Mouse (Mus musculus) CH12.LX (cell line): Measurements from ENCODE around the gene Cox8c. TPM values are rescaled to one million over a fixed set of nuclear protein-coding genes. Genes with fewer than 3 reads are reported as not detected.

Experiments used
- DNase-seq: peaks from one replicate; pipeline ENCODE4 v3.0.0-alpha.2; 2013; ENCODE audit errors: extremely low read depth
- H3K27ac ChIP-seq: 2 replicates; pipeline ENCODE4 v1.5.1; 2012; ENCODE audit warnings: low read depth, mild to moderate bottlenecking, control low read depth, moderate library complexity; ENCODE audit not compliant: insufficient read depth
- H3K27me3 ChIP-seq: replicated peaks from 2 replicates; pipeline ENCODE3; 2012; ENCODE audit warnings: inconsistent platforms
- H3K36me3 ChIP-seq, 2 experiments: replicated peaks in 1 of 2; 2 replicates each; pipeline versions ENCODE3 to v1.6.1; 2012; ENCODE audit warnings: inconsistent platforms in 1 of 2, low read length in 1 of 2, mild to moderate bottlenecking in 1 of 2, mixed read lengths in 1 of 2, moderate library complexity in 1 of 2; ENCODE audit not compliant: control insufficient read depth in 1 of 2, insufficient read depth in 1 of 2
- H3K4me1 ChIP-seq, 2 experiments: 2 replicates each; pipeline ENCODE4 v1.6.1; 2012; ENCODE audit warnings: inconsistent platforms in 1 of 2, moderate library complexity in 1 of 2; ENCODE audit not compliant: insufficient read depth in 2 of 2, control insufficient read depth in 1 of 2
- H3K4me2 ChIP-seq: 2 replicates; pipeline ENCODE4 v1.6.1; 2012; ENCODE audit warnings: low read depth, mild to moderate bottlenecking, control low read depth; ENCODE audit not compliant: poor library complexity, insufficient read depth, severe bottlenecking
- H3K4me3 ChIP-seq, 3 experiments: fragments of 150-350 bp in 1 of 3; sonication (generic) in 1 of 3; replicated peaks in 1 of 3; 2 replicates each; pipeline versions ENCODE3 to v1.5.1; 2011 to 2012; ENCODE audit warnings: low read depth in 2 of 3, low read length in 2 of 3, mild to moderate bottlenecking in 2 of 3, moderate library complexity in 2 of 3, control low read depth in 1 of 3, improper control_type of control experiment in 1 of 3, inconsistent platforms in 1 of 3, mixed read lengths in 1 of 3; ENCODE audit not compliant: poor library complexity in 1 of 3
- H3K79me2 ChIP-seq: replicated peaks from 2 replicates; pipeline ENCODE4 v1.6.1; 2012; ENCODE audit warnings: mild to moderate bottlenecking, moderate library complexity; ENCODE audit not compliant: control insufficient read depth, poor library complexity, insufficient read depth, severe bottlenecking; ENCODE audit errors: extremely low read depth
- H3K9ac ChIP-seq: 2 replicates; pipeline ENCODE4 v1.6.1; 2012; ENCODE audit warnings: low read depth, mild to moderate bottlenecking, control low read depth, moderate library complexity; ENCODE audit not compliant: insufficient read depth
- H3K9me3 ChIP-seq: replicated peaks from 2 replicates; pipeline ENCODE3; 2012; ENCODE audit warnings: low read length, inconsistent platforms, mixed read lengths
- BHLHE40 ChIP-seq: IDR thresholded peaks from 2 replicates; pipeline ENCODE4 v1.6.1; 2011; ENCODE audit warnings: mild to moderate bottlenecking, low read depth, low read length, improper control_type of control experiment
- CHD2 ChIP-seq: IDR thresholded peaks from 2 replicates; pipeline ENCODE4 v1.6.1; 2011; ENCODE audit warnings: low read length, improper control_type of control experiment
- CTCF ChIP-seq, 2 experiments: IDR thresholded peaks in 1 of 2; conservative IDR thresholded peaks in 1 of 2; 2 replicates each; pipeline ENCODE4 v1.5.1; 2011 to 2012; ENCODE audit warnings: low read depth in 2 of 2, low read length in 2 of 2, improper control_type of control experiment in 1 of 2, inconsistent platforms in 1 of 2, mild to moderate bottlenecking in 1 of 2, moderate library complexity in 1 of 2
- E2F4 ChIP-seq: IDR thresholded peaks from 2 replicates; pipeline ENCODE4 v1.6.1; 2011; ENCODE audit warnings: low read depth, low read length, improper control_type of control experiment; ENCODE audit not compliant: insufficient replicate concordance
- ELF1 ChIP-seq: IDR thresholded peaks from 2 replicates; pipeline ENCODE4 v1.6.1; 2014; ENCODE audit warnings: low read depth, mild to moderate bottlenecking, inconsistent platforms, low read length, improper control_type of control experiment
- EP300 ChIP-seq: IDR thresholded peaks from 2 replicates; pipeline ENCODE4 v1.6.1; 2011; ENCODE audit warnings: low read length, improper control_type of control experiment
- ETS1 ChIP-seq: conservative IDR thresholded peaks from 2 replicates; pipeline ENCODE4 v1.6.1; 2012; ENCODE audit warnings: low read depth, mild to moderate bottlenecking, inconsistent platforms, low read length, improper control_type of control experiment, moderate library complexity
- IRF4 ChIP-seq: IDR thresholded peaks from 2 replicates; pipeline ENCODE4 v1.6.1; 2014; ENCODE audit warnings: low read depth, mild to moderate bottlenecking, inconsistent platforms, low read length, improper control_type of control experiment
- JUN ChIP-seq: IDR thresholded peaks from 2 replicates; pipeline ENCODE4 v1.6.1; 2011; ENCODE audit warnings: low read depth, mild to moderate bottlenecking, low read length, improper control_type of control experiment, moderate library complexity; ENCODE audit not compliant: insufficient read depth
- MAX ChIP-seq: IDR thresholded peaks from 2 replicates; pipeline ENCODE4 v1.6.1; 2011; ENCODE audit warnings: low read length, improper control_type of control experiment
- MAZ ChIP-seq: IDR thresholded peaks from 2 replicates; pipeline ENCODE4 v1.6.1; 2012; ENCODE audit warnings: low read depth, mild to moderate bottlenecking, inconsistent platforms, low read length, improper control_type of control experiment, moderate library complexity
- MEF2A ChIP-seq: IDR thresholded peaks from 2 replicates; pipeline ENCODE4 v1.6.1; 2014; ENCODE audit warnings: low read depth, mild to moderate bottlenecking, inconsistent platforms, low read length, improper control_type of control experiment, borderline replicate concordance
- NELFE ChIP-seq: IDR thresholded peaks from 2 replicates; pipeline ENCODE4 v1.6.1; 2011; ENCODE audit warnings: low read depth, low read length, improper control_type of control experiment
- NRF1 ChIP-seq: IDR thresholded peaks from 2 replicates; pipeline ENCODE4 v1.6.1; 2014; ENCODE audit warnings: low read depth, mild to moderate bottlenecking, inconsistent platforms, low read length, improper control_type of control experiment, moderate library complexity
- PAX5 ChIP-seq: IDR thresholded peaks from 2 replicates; pipeline ENCODE4 v1.6.1; 2012; ENCODE audit warnings: low read length, inconsistent platforms, mixed read lengths
- POLR2A ChIP-seq: IDR thresholded peaks from 2 replicates; pipeline ENCODE4 v1.6.1; 2011; ENCODE audit warnings: low read depth, mild to moderate bottlenecking, improper control_type of control experiment, low read length
- POLR2AphosphoS2 ChIP-seq: IDR thresholded peaks from 2 replicates; pipeline ENCODE4 v1.6.1; 2011; ENCODE audit warnings: low read depth, low read length, improper control_type of control experiment
- RAD21 ChIP-seq: IDR thresholded peaks from 2 replicates; pipeline ENCODE4 v1.6.1; 2011; ENCODE audit warnings: low read depth, mild to moderate bottlenecking, low read length, improper control_type of control experiment, moderate library complexity
- RCOR1 ChIP-seq: conservative IDR thresholded peaks from 2 replicates; pipeline ENCODE4 v1.6.1; 2012; ENCODE audit warnings: low read depth, mild to moderate bottlenecking, inconsistent platforms, low read length, improper control_type of control experiment
- SIN3A ChIP-seq: IDR thresholded peaks from 2 replicates; pipeline ENCODE4 v1.6.1; 2012; ENCODE audit warnings: low read length, improper control_type of control experiment, inconsistent platforms
- SMC3 ChIP-seq: IDR thresholded peaks from 2 replicates; pipeline ENCODE4 v1.6.1; 2011; ENCODE audit warnings: low read depth, low read length, improper control_type of control experiment
- TBP ChIP-seq: conservative IDR thresholded peaks from 2 replicates; pipeline ENCODE4 v1.6.1; 2011; ENCODE audit warnings: low read depth, low read length, improper control_type of control experiment
- TCF12 ChIP-seq: IDR thresholded peaks from 2 replicates; pipeline ENCODE4 v1.6.1; 2014; ENCODE audit warnings: low read depth, mild to moderate bottlenecking, inconsistent platforms, low read length, improper control_type of control experiment
- UBTF ChIP-seq: IDR thresholded peaks from 2 replicates; pipeline ENCODE4 v1.6.1; 2012; ENCODE audit warnings: low read depth, mild to moderate bottlenecking, inconsistent platforms, low read length, improper control_type of control experiment, moderate library complexity
- USF1 ChIP-seq: IDR thresholded peaks from 2 replicates; pipeline ENCODE4 v1.6.1; 2014; ENCODE audit warnings: low read depth, mild to moderate bottlenecking, inconsistent platforms, low read length, improper control_type of control experiment
- ZC3H11A ChIP-seq: IDR thresholded peaks from 2 replicates; pipeline ENCODE4 v1.6.1; 2012; ENCODE audit warnings: low read depth, mild to moderate bottlenecking, inconsistent platforms, low read length, improper control_type of control experiment
- ZKSCAN1 ChIP-seq: IDR thresholded peaks from 2 replicates; pipeline ENCODE4 v1.6.1; 2012; ENCODE audit warnings: low read depth, inconsistent platforms, low read length, improper control_type of control experiment, borderline replicate concordance
- ZNF384 ChIP-seq: IDR thresholded peaks from 2 replicates; pipeline ENCODE4 v1.6.1; 2012; ENCODE audit warnings: low read depth, low read length, improper control_type of control experiment, inconsistent platforms
- dilution Hi-C: fragments of 300-500 bp; cut with MboI; formaldehyde crosslinking; loops from 2 replicates; pipeline ENCODE4 v1.14.3; 2020; ENCODE audit warnings: low sequenced_read_pairs; ENCODE audit not compliant: extremely low pct_unique_long_range_greater_than_20kb, extremely low pct_ligation_motif_present
- in situ Hi-C: fragments of 300-500 bp; cut with MboI; formaldehyde crosslinking; loops from 3 replicates; pipeline ENCODE4 v1.14.3; 2019; ENCODE audit warnings: low sequenced_read_pairs, low pct_ligation_motif_present, low pct_unique_long_range_greater_than_20kb, mixed read lengths
- polyA plus RNA-seq: library from polyadenylated mRNA; unstranded; fragments of >175 nt; gene quantifications from 2 replicates; pipeline ENCODE4 v1.2.1, GENCODE M21; 2012; ENCODE audit warnings: low read depth; ENCODE audit not compliant: insufficient read length
- total RNA-seq, 2 experiments: library from RNA; depleted of rRNA; stranded (reverse); fragments of 300-350 nt in 1 of 2; fragments of >200 nt in 1 of 2; gene quantifications; 2 replicates each; pipeline ENCODE4 v1.2.3; 2012 to 2014

Cox8c gene
- total and polyA plus RNA-seq, 3 experiments, result not detected

- Histone ChIP-seq H3K9ac (no peak overlapping the region), H3K27me3 (no peaks in the 10 kb centered on the region), H3K4me2 (no peak overlapping the region), H3K9me3 (no peaks in the 10 kb centered on the region), H3K79me2 (no peaks in the 10 kb centered on the region), H3K36me3 (no peaks in the 10 kb centered on the region), H3K27ac (no peak overlapping the region), H3K4me3 (no peak overlapping the region), H3K4me1 (no peaks in the 10 kb centered on the region; a peak in 1 of 4 replicates)
- TF ChIP-seq TCF12 (no peak), CTCF (conservative IDR thresholded peaks at IDR 0.05 in 1 of 2, IDR thresholded peaks at IDR 0.05 in 1 of 2; ENCODE audit: low read depth in 2 of 2, low read length in 2 of 2) (peak in 1 of 2 experiments; percentile 61; a peak in 2 of 4 replicates), TBP (no peak), ZNF384 (no peak), SMC3 (peak; percentile 54), MAZ (no peak), PAX5 (no peak), MAX (no peak), USF1 (no peak), ELF1 (no peak), RAD21 (peak; percentile 51), ETS1 (no peak), ZC3H11A (no peak)
- DNase-seq, result peak; percentile 12
- in situ Hi-C loops, result loop anchor here (25.0 kb wide), 1 partner anchor 177 kb away; no protein-coding TSS in a partner anchor
- dilution Hi-C loops, result no loop called here
Observed at GRCm38 (mm10) chr12:102885735-102886134, 13.4 kb upstream of the Cox8c start.

GRCm38 (mm10) chr12:102887366-102887765 is 11.8 kb upstream of the Cox8c start:
- no peaks in the 10 kb centered on the region; a peak in 1 of 4 replicates for H3K4me1 ChIP-seq
- no peak for TF ChIP-seq MEF2A
- TF ChIP-seq UBTF, result no peak
- TF ChIP-seq E2F4, result no peak
- TF ChIP-seq MAX, result no peak
- no peak for TF ChIP-seq POLR2AphosphoS2
- no peak for TF ChIP-seq RAD21
- no peak for TF ChIP-seq NRF1
- no peak for TF ChIP-seq BHLHE40
- no peak for TF ChIP-seq POLR2A
- TF ChIP-seq SIN3A, result no peak
- TF ChIP-seq NELFE, result no peak
- no peak for TF ChIP-seq ZKSCAN1
- TF ChIP-seq CHD2, result no peak
- no peak for TF ChIP-seq PAX5
- TF ChIP-seq EP300, result no peak
- no peak for TF ChIP-seq RCOR1
- TF ChIP-seq TCF12, result no peak
- TF ChIP-seq IRF4, result no peak
- TF ChIP-seq JUN, result no peak
- no peak for TF ChIP-seq ZNF384
- TF ChIP-seq, all 38 proteins: peak for 0
- H3K27ac ChIP-seq, result no peak overlapping the region
- H3K27me3 ChIP-seq, result no peaks in the 10 kb centered on the region
- dilution Hi-C loops (no loop called here), in situ Hi-C loops (loop anchor here (25.0 kb wide), 1 partner anchor 175 kb away; no protein-coding TSS in a partner anchor)
- DNase-seq, result no peak
- H3K4me3 ChIP-seq, result no peak overlapping the region
- H3K9ac ChIP-seq, result no peak overlapping the region
- no peaks in the 10 kb centered on the region for H3K79me2 ChIP-seq
- H3K4me2 ChIP-seq, result no peak overlapping the region
- H3K9me3 ChIP-seq, result peaks cover 6% of the 10 kb centered on the region
- no peaks in the 10 kb centered on the region for H3K36me3 ChIP-seq
